Mouse (Mus musculus) lung, embryonic 16.5 days (tissue): ENCODE measurements around the gene Hnrnpr. TPM values are rescaled to one million over a fixed set of nuclear protein-coding genes. Genes with fewer than 3 reads are reported as not detected.

Experiments used
- ATAC-seq: fragments of 200-750 bp; cut with Nextera tagmentation; 2 replicates; pipeline ENCODE4 v1.8.0; 2017; ENCODE audit warnings: low read depth, mild to moderate bottlenecking, moderate library complexity
- H3K27ac ChIP-seq: fragments of 300-500 bp; sonication (generic); 2 replicates; pipeline ENCODE4 v1.5.1; 2014; ENCODE audit warnings: mild to moderate bottlenecking, control low read depth, low read length
- H3K27me3 ChIP-seq: fragments of 300-500 bp; sonication (generic); 2 replicates; pipeline ENCODE4 v1.6.1; 2014; ENCODE audit warnings: low read depth, low read length, mixed read lengths; ENCODE audit not compliant: control insufficient read depth, insufficient read depth
- H3K36me3 ChIP-seq: fragments of 300-500 bp; sonication (generic); 2 replicates; pipeline ENCODE4 v1.6.1; 2014; ENCODE audit warnings: low read length; ENCODE audit not compliant: control insufficient read depth, insufficient read depth
- H3K4me1 ChIP-seq: fragments of 300-500 bp; sonication (generic); replicated peaks from 2 replicates; pipeline ENCODE4 v1.6.1; 2014; ENCODE audit warnings: low read length, mixed read lengths; ENCODE audit not compliant: control insufficient read depth, insufficient read depth
- H3K4me2 ChIP-seq: fragments of 300-500 bp; sonication (generic); 2 replicates; pipeline ENCODE4 v1.6.1; 2014; ENCODE audit warnings: low read depth, low read length, control low read depth
- H3K4me3 ChIP-seq: fragments of 300-500 bp; sonication (generic); 2 replicates; pipeline ENCODE4 v1.5.1; 2014; ENCODE audit warnings: mild to moderate bottlenecking, low read length, control low read depth
- H3K9ac ChIP-seq: fragments of 300-500 bp; sonication (generic); 2 replicates; pipeline ENCODE4 v1.6.1; 2014; ENCODE audit warnings: low read length, control low read depth
- H3K9me3 ChIP-seq: fragments of 300-500 bp; sonication (generic); 2 replicates; pipeline ENCODE4 v1.6.1; 2016; ENCODE audit warnings: low read length; ENCODE audit not compliant: control insufficient read depth
- WGBS: fragments of 180-500 bp; shearing (Covaris S2); extraction: QIAGEN DNeasy Blood & Tissue Kit; methylation state at CpG from one replicate; pipeline ENCODE4 v1.1.7; 2014; 5-methylcytosine and 5-hydroxymethylcytosine counted together
- polyA plus RNA-seq: library from polyadenylated mRNA; unstranded; fragments of >200 nt; fragmentation: Nextera tagmentation; extraction: Ambion mirVana; gene quantifications from 2 replicates; pipeline ENCODE4 v1.2.1, GENCODE M21; 2015

Hnrnpr gene
- polyA plus RNA-seq, 1 experiment from 2014 or later, result 158 TPM

- H3K9me3 ChIP-seq, result peaks cover 3% of the 10 kb centered on the region; the same call in 1 of the 2 replicates
- no peak overlapping the region for H3K27ac ChIP-seq
- peaks cover 57% of the 10 kb centered on the region for H3K36me3 ChIP-seq
- WGBS, result 92% methylated on average over 6 of the region's 6 CpGs
- H3K4me3 ChIP-seq, result no peak overlapping the region
- no peak overlapping the region for H3K4me2 ChIP-seq
- peaks cover 8% of the 10 kb centered on the region for H3K4me1 ChIP-seq
- ATAC-seq, result no peak
- H3K27me3 ChIP-seq, result no peaks in the 10 kb centered on the region
- no peak overlapping the region for H3K9ac ChIP-seq
These were observed 19.1 kb upstream of the Hnrnpr start for GRCm38 (mm10) chr4:136291692-136292091.

GRCm38 (mm10) chr4:136295941-136296340 is 14.8 kb upstream of the Hnrnpr start:
- no peaks in the 10 kb centered on the region for H3K4me1 ChIP-seq
- WGBS, result 66% methylated on average over 7 of the region's 7 CpGs
- H3K27me3 ChIP-seq, result no peaks in the 10 kb centered on the region
- peaks cover 23% of the 10 kb centered on the region for H3K36me3 ChIP-seq
- H3K4me3 ChIP-seq, result no peak overlapping the region
- peaks cover 4% of the 10 kb centered on the region; the same call in 1 of the 2 replicates for H3K9me3 ChIP-seq
- no peak overlapping the region for H3K4me2 ChIP-seq
- no peak for ATAC-seq
- H3K27ac ChIP-seq, result no peak overlapping the region
- no peak overlapping the region for H3K9ac ChIP-seq

- no peak overlapping the region for H3K27ac ChIP-seq
- H3K4me2 ChIP-seq, result no peak overlapping the region
- no peak overlapping the region for H3K4me3 ChIP-seq
- H3K27me3 ChIP-seq, result no peaks in the 10 kb centered on the region
- 30% methylated on average over 4 of the region's 4 CpGs for WGBS
- no peak overlapping the region for H3K9ac ChIP-seq
- no peak for ATAC-seq
- H3K36me3 ChIP-seq, result no peaks in the 10 kb centered on the region
- H3K9me3 ChIP-seq, result peaks cover 4% of the 10 kb centered on the region; the same call in 1 of the 2 replicates
- H3K4me1 ChIP-seq, result no peaks in the 10 kb centered on the region; the same call in 1 of the 2 replicates
These were observed 8.3 kb upstream of the Hnrnpr start for GRCm38 (mm10) chr4:136302462-136302861.

- no peaks in the 10 kb centered on the region for H3K36me3 ChIP-seq
- no peak overlapping the region for H3K4me2 ChIP-seq
- H3K27me3 ChIP-seq, result no peaks in the 10 kb centered on the region
- H3K27ac ChIP-seq, result no peak overlapping the region
- peaks cover 3% of the 10 kb centered on the region; the same call in 1 of the 2 replicates for H3K4me1 ChIP-seq
- no peak overlapping the region for H3K4me3 ChIP-seq
- H3K9ac ChIP-seq, result no peak overlapping the region
- peaks cover 4% of the 10 kb centered on the region; the same call in 1 of the 2 replicates for H3K9me3 ChIP-seq
- peak; percentile 52; the same call in 1 of the 2 replicates for ATAC-seq
- WGBS, result 28% methylated on average over 2 of the region's 2 CpGs
These were observed 6.6 kb upstream of the Hnrnpr start for GRCm38 (mm10) chr4:136304181-136304580.

GRCm38 (mm10) chr4:136308355-136308754 is 2.4 kb upstream of the Hnrnpr start:
- ATAC-seq, result no peak
- H3K27ac ChIP-seq, result no peak overlapping the region
- no peaks in the 10 kb centered on the region for H3K27me3 ChIP-seq
- H3K9ac ChIP-seq, result no peak overlapping the region
- WGBS, result 62% methylated on average over 2 of the region's 2 CpGs
- no peak overlapping the region for H3K4me3 ChIP-seq
- H3K36me3 ChIP-seq, result no peaks in the 10 kb centered on the region
- no peaks in the 10 kb centered on the region for H3K9me3 ChIP-seq
- H3K4me1 ChIP-seq, result peaks cover 15% of the 10 kb centered on the region
- no peak overlapping the region for H3K4me2 ChIP-seq

- Histone ChIP-seq H3K27me3 (no peaks in the 10 kb centered on the region), H3K27ac (peak overlapping the region; percentile 99), H3K4me3 (peak overlapping the region; percentile 88), H3K4me1 (peaks cover 21% of the 10 kb centered on the region), H3K36me3 (no peaks in the 10 kb centered on the region), H3K4me2 (peak overlapping the region; percentile 75), H3K9me3 (no peaks in the 10 kb centered on the region), H3K9ac (peak overlapping the region; percentile 98)
- 4% methylated on average over 11 of the region's 11 CpGs for WGBS
- peak; percentile 30 for ATAC-seq
These were observed 962 bp upstream of the Hnrnpr start for GRCm38 (mm10) chr4:136309780-136310179.

GRCm38 (mm10) chr4:136311042-136311999 is 579 bp downstream of the Hnrnpr start:
- H3K27me3 ChIP-seq, result no peaks in the 10 kb centered on the region
- H3K4me2 ChIP-seq, result peak overlapping the region; percentile 68
- peak overlapping the region; percentile 98 for H3K9ac ChIP-seq
- WGBS, result under 1% methylated on average over 66 of the region's 81 CpGs
- H3K27ac ChIP-seq, result peak overlapping the region; percentile 99
- peaks cover 24% of the 10 kb centered on the region for H3K4me1 ChIP-seq
- peaks cover 1% of the 10 kb centered on the region; the same call in 1 of the 2 replicates for H3K36me3 ChIP-seq
- H3K9me3 ChIP-seq, result no peaks in the 10 kb centered on the region
- peak overlapping the region; percentile 88 for H3K4me3 ChIP-seq
- ATAC-seq, result peak; percentile 32

- no peaks in the 10 kb centered on the region for H3K27me3 ChIP-seq
- no peaks in the 10 kb centered on the region for H3K9me3 ChIP-seq
- H3K27ac ChIP-seq, result no peak overlapping the region
- WGBS, result 9% methylated on average over 4 of the region's 4 CpGs
- peaks cover 8% of the 10 kb centered on the region for H3K36me3 ChIP-seq
- H3K9ac ChIP-seq, result peak overlapping the region; percentile 58
- no peak for ATAC-seq
- peak overlapping the region; percentile 68 for H3K4me2 ChIP-seq
- peaks cover 24% of the 10 kb centered on the region for H3K4me1 ChIP-seq
- peak overlapping the region; percentile 88 for H3K4me3 ChIP-seq
These were observed 1.9 kb downstream of the Hnrnpr start for GRCm38 (mm10) chr4:136312616-136313015.

GRCm38 (mm10) chr4:136317667-136318066 is 6.9 kb downstream of the Hnrnpr start:
- H3K4me2 ChIP-seq, result no peak overlapping the region
- H3K4me1 ChIP-seq, result peaks cover 13% of the 10 kb centered on the region
- peaks cover 32% of the 10 kb centered on the region for H3K36me3 ChIP-seq
- WGBS, result 93% methylated on average over 4 of the region's 4 CpGs
- H3K9ac ChIP-seq, result no peak overlapping the region
- H3K4me3 ChIP-seq, result no peak overlapping the region
- H3K9me3 ChIP-seq, result no peaks in the 10 kb centered on the region
- no peak for ATAC-seq
- H3K27me3 ChIP-seq, result no peaks in the 10 kb centered on the region
- H3K27ac ChIP-seq, result no peak overlapping the region
